Mouse (Mus musculus) thymus, postnatal 14 days (tissue): Measurements from ENCODE around the gene Cux2.
A peak's percentile ranks its signal among the peaks of the same experiment; 100 is the strongest.

Experiments used
- DNase-seq: peaks from one replicate; pipeline ENCODE4 v3.0.0; 2021

Gene Cux2

GRCm38 (mm10) chr5:121815867-121816380 is 234.0 kb downstream of the Cux2 start:
- no peak for DNase-seq

- DNase-seq = peak; percentile 56
Measured at GRCm38 (mm10) chr5:121815067-121815466, 234.8 kb downstream of the Cux2 start.

GRCm38 (mm10) chr5:121813744-121814143 is 236.2 kb downstream of the Cux2 start:
- no peak for DNase-seq

- DNase-seq = no peak
Measured at GRCm38 (mm10) chr5:121812526-121813243, 237.2 kb downstream of the Cux2 start.

- DNase-seq = no peak
Measured at GRCm38 (mm10) chr5:121811485-121811931, 238.4 kb downstream of the Cux2 start.

- DNase-seq = no peak
Measured at GRCm38 (mm10) chr5:121810331-121811151, 239.4 kb downstream of the Cux2 start.

- DNase-seq = no peak
Measured at GRCm38 (mm10) chr5:121809667-121810224, 240.2 kb downstream of the Cux2 start.

GRCm38 (mm10) chr5:121808202-121808601 is 241.7 kb downstream of the Cux2 start:
- no peak for DNase-seq

- DNase-seq = no peak
Measured at GRCm38 (mm10) chr5:121807186-121807585, 242.7 kb downstream of the Cux2 start.
